Mouse (Mus musculus) embryonic fibroblast, embryonic 13.5 days (primary cell): Measurements from ENCODE around the gene Sh2b1.

Source experiments
- CTCF ChIP-seq: IDR thresholded peaks from 2 replicates; pipeline ENCODE4 v1.5.1; 2011; ENCODE audit warnings: mild to moderate bottlenecking, control low read depth, low read length, moderate library complexity, borderline replicate concordance; ENCODE audit not compliant: insufficient read depth
- POLR2A ChIP-seq: IDR thresholded peaks from 2 replicates; pipeline ENCODE4 v1.6.1; 2011; ENCODE audit warnings: low read depth, mild to moderate bottlenecking, control low read depth, low read length, moderate library complexity

- no peak for TF ChIP-seq POLR2A
- no peak for TF ChIP-seq CTCF
Observed at GRCm38 (mm10) chr7:126446217-126446616, 29.0 kb downstream of the Sh2b1 start.
